Comparison of ENCODE assay signal across 7 mouse cellular contexts in genomic region chr11:72410521-72411092, GRCm38 (mm10). TPM values are rescaled to one million over a fixed set of nuclear protein-coding genes. Genes with fewer than 3 reads are reported as not detected.
DNase-seq lines count a peak whose midpoint lies in the region; ATAC-seq and TF ChIP-seq lines count a peak whose summit lies in the region.

No protein-coding gene starts in this region.

- WGBS in embryonic facial prominence, embryonic 10.5 days = 2% methylated on average over 25 of the region's 25 CpGs
- 2% methylated on average over 25 of the region's 25 CpGs for WGBS in intestine, postnatal 0 days
- WGBS in midbrain, embryonic 11.5 days = under 1% methylated on average over 25 of the region's 25 CpGs

- peak; percentile 64 for ATAC-seq in intestine, postnatal 0 days
- ATAC-seq in midbrain, embryonic 11.5 days (ENCODE audit: low FRiP score) = peak; percentile 45; the same call in 1 of the 2 replicates

- peak; percentile 69 for DNase-seq in R1 (ENCODE audit: low read depth, low spot score)
- peak; percentile 45 for DNase-seq in embryonic facial prominence, embryonic 10.5 days (ENCODE audit: low spot score)
- peak; percentile 93 for DNase-seq in midbrain, embryonic 11.5 days (ENCODE audit: low spot score, missing footprints)
- DNase-seq in left cerebral cortex, adult 8-10 months (ENCODE audit: low spot score in 2 of 2) = no peak
- no peak for DNase-seq in layer of hippocampus, postnatal 36 days
- DNase-seq in urinary bladder, postnatal 36 days (ENCODE audit: low spot score in 2 of 2) = no peak

- peak overlapping the region; percentile 97 for H3K4me2 ChIP-seq in intestine, postnatal 0 days (replicated peaks; ENCODE audit: low read depth)
- peak overlapping the region; percentile 96 for H3K4me2 ChIP-seq in midbrain, embryonic 11.5 days

- H3K36me3 ChIP-seq in embryonic facial prominence, embryonic 10.5 days (replicated peaks) = no peaks in the 10 kb centered on the region
- H3K36me3 ChIP-seq in intestine, postnatal 0 days (ENCODE audit: control insufficient read depth, insufficient read depth) = no peaks in the 10 kb centered on the region
- H3K36me3 ChIP-seq in midbrain, embryonic 11.5 days (ENCODE audit: control insufficient read depth, insufficient read depth, low read length) = no peaks in the 10 kb centered on the region

- H3K4me1 ChIP-seq in embryonic facial prominence, embryonic 10.5 days = peaks cover 73% of the 10 kb centered on the region
- H3K4me1 ChIP-seq in intestine, postnatal 0 days (replicated peaks; ENCODE audit: control insufficient read depth, insufficient read depth, low read length) = 0 out of 2 replicates have a peak, but pooled peaks cover 8% of the 10 kb centered on the region
- peaks cover 8% of the 10 kb centered on the region for H3K4me1 ChIP-seq in midbrain, embryonic 11.5 days (ENCODE audit: control insufficient read depth, insufficient read depth, low read length)

- H3K9me3 ChIP-seq in embryonic facial prominence, embryonic 10.5 days = no peaks in the 10 kb centered on the region
- no peaks in the 10 kb centered on the region for H3K9me3 ChIP-seq in intestine, postnatal 0 days (ENCODE audit: control insufficient read depth)
- no peaks in the 10 kb centered on the region for H3K9me3 ChIP-seq in midbrain, embryonic 11.5 days (ENCODE audit: control insufficient read depth, low read length)

- peak overlapping the region; percentile 31; the same call in 1 of the 2 replicates for H3K9ac ChIP-seq in intestine, postnatal 0 days (ENCODE audit: low read depth, low read length)
- no peak overlapping the region for H3K9ac ChIP-seq in midbrain, embryonic 11.5 days (ENCODE audit: low read length)

- peak overlapping the region; percentile 86 for H3K4me3 ChIP-seq in embryonic facial prominence, embryonic 10.5 days
- H3K4me3 ChIP-seq in intestine, postnatal 0 days (ENCODE audit: low read depth, low read length) = peak overlapping the region; percentile 58
- peak overlapping the region; percentile 51 for H3K4me3 ChIP-seq in midbrain, embryonic 11.5 days (ENCODE audit: low read depth, low read length)

- H3K27me3 ChIP-seq in embryonic facial prominence, embryonic 10.5 days (replicated peaks; ENCODE audit: low read depth, poor library complexity, severe bottlenecking) = peaks cover 81% of the 10 kb centered on the region
- no peaks in the 10 kb centered on the region for H3K27me3 ChIP-seq in intestine, postnatal 0 days (replicated peaks; ENCODE audit: control insufficient read depth, insufficient read depth, low read length)
- H3K27me3 ChIP-seq in midbrain, embryonic 11.5 days (ENCODE audit: control insufficient read depth, insufficient read depth, low read length) = peaks cover 4% of the 10 kb centered on the region

- no peak overlapping the region for H3K27ac ChIP-seq in embryonic facial prominence, embryonic 10.5 days (replicated peaks)
- H3K27ac ChIP-seq in intestine, postnatal 0 days (ENCODE audit: low read depth, low read length) = peak overlapping the region; percentile 50; the same call in 1 of the 2 replicates
- no peak overlapping the region for H3K27ac ChIP-seq in midbrain, embryonic 11.5 days (ENCODE audit: low read depth, low read length)

- no peak for TF ChIP-seq CTCF in intestine, postnatal 0 days (IDR thresholded peaks at IDR 0.05; ENCODE audit: low read depth)

RNA-seq across cellular contexts. Expression of gene Smtnl2, which starts 0.9 kb away (rescaled TPM):
- polyA plus RNA-seq in embryonic facial prominence, embryonic 10.5 days (2016; fragmentation: Nextera tagmentation; extraction: Ambion mirVana) = 16.4 and 16.6 TPM in 2 replicates
- 7.8 and 8.1 TPM in 2 replicates for polyA plus RNA-seq in intestine, postnatal 0 days (2015; fragmentation: Nextera tagmentation; extraction: Ambion mirVana)
- 3.7 and 4.1 TPM in 2 replicates for polyA plus RNA-seq in midbrain, embryonic 11.5 days (2014; fragmentation: Nextera tagmentation; extraction: Ambion mirVana)
- 1 to 10 TPM in 2 of 4 experiments, under 1 TPM in 2; 0.89 to 2.9 (median 1.1) TPM for total RNA-seq in left cerebral cortex, adult 8-10 months (2022)
- 1 to 10 TPM; 1.5 to 2.7 TPM for total RNA-seq in layer of hippocampus, postnatal 36 days (2021)

RNA-seq across cellular contexts. Expression of gene Ggt6, which starts 24.7 kb away (rescaled TPM):
- 0.10 TPM in 1 of 2 replicates, not detected in the other for polyA plus RNA-seq in embryonic facial prominence, embryonic 10.5 days (2016; fragmentation: Nextera tagmentation; extraction: Ambion mirVana)
- 8.1 and 8.6 TPM in 2 replicates for polyA plus RNA-seq in intestine, postnatal 0 days (2015; fragmentation: Nextera tagmentation; extraction: Ambion mirVana)
- not detected in 2 replicates for polyA plus RNA-seq in midbrain, embryonic 11.5 days (2014; fragmentation: Nextera tagmentation; extraction: Ambion mirVana)
- under 1 TPM in 1 of 4 experiments, not detected in 3; 0.23 TPM for total RNA-seq in left cerebral cortex, adult 8-10 months (2022)
- not detected for total RNA-seq in layer of hippocampus, postnatal 36 days (2021)

RNA-seq across cellular contexts. Expression of gene Mybbp1a, which starts 30.5 kb away (rescaled TPM):
- polyA plus RNA-seq in embryonic facial prominence, embryonic 10.5 days (2016; fragmentation: Nextera tagmentation; extraction: Ambion mirVana) = 257 and 263 TPM in 2 replicates
- polyA plus RNA-seq in intestine, postnatal 0 days (2015; fragmentation: Nextera tagmentation; extraction: Ambion mirVana) = 37.3 and 40.7 TPM in 2 replicates
- 142 and 144 TPM in 2 replicates for polyA plus RNA-seq in midbrain, embryonic 11.5 days (2014; fragmentation: Nextera tagmentation; extraction: Ambion mirVana)
- 10 to 100 TPM; 48.1 to 54.6 (median 51.3) TPM for total RNA-seq in left cerebral cortex, adult 8-10 months (2022)
- 10 to 100 TPM; 51.3 to 52.2 TPM for total RNA-seq in layer of hippocampus, postnatal 36 days (2021)

RNA-seq across cellular contexts. Expression of gene Tekt1, which starts 48.4 kb away (rescaled TPM):
- 6.3 and 7.2 TPM in 2 replicates for polyA plus RNA-seq in embryonic facial prominence, embryonic 10.5 days (2016; fragmentation: Nextera tagmentation; extraction: Ambion mirVana)
- polyA plus RNA-seq in intestine, postnatal 0 days (2015; fragmentation: Nextera tagmentation; extraction: Ambion mirVana) = 0.08 TPM in 1 of 2 replicates, not detected in the other
- polyA plus RNA-seq in midbrain, embryonic 11.5 days (2014; fragmentation: Nextera tagmentation; extraction: Ambion mirVana) = 4.2 and 5.3 TPM in 2 replicates
- total RNA-seq in left cerebral cortex, adult 8-10 months (2022) = 1 to 10 TPM; 1.3 to 3.5 (median 2.5) TPM
- 1 to 10 TPM; 2.2 to 3.1 TPM for total RNA-seq in layer of hippocampus, postnatal 36 days (2021)

Comparison
In these comparisons a context has a peak if more than half of its experiments do, and no peak if none do; other contexts are left out.
1. DNase-seq: peak in R1 (single experiment), embryonic facial prominence, embryonic 10.5 days (single experiment) and midbrain, embryonic 11.5 days (single experiment); none in left cerebral cortex, adult 8-10 months (0 of 2), layer of hippocampus, postnatal 36 days (0 of 2) and urinary bladder, postnatal 36 days (0 of 2).
2. Peak in every context shown above with its lines, with median percentiles within 50 percentile points of each other: H3K4me3 ChIP-seq.